Mouse (Mus musculus): Measurements from ENCODE around the gene AC109138.7. TPM values are rescaled to one million over a fixed set of nuclear protein-coding genes. Genes with fewer than 3 reads are reported as not detected.

The AC109138.7 gene
- total and polyA plus RNA-seq, 3 experiments = not detected

DNA sequence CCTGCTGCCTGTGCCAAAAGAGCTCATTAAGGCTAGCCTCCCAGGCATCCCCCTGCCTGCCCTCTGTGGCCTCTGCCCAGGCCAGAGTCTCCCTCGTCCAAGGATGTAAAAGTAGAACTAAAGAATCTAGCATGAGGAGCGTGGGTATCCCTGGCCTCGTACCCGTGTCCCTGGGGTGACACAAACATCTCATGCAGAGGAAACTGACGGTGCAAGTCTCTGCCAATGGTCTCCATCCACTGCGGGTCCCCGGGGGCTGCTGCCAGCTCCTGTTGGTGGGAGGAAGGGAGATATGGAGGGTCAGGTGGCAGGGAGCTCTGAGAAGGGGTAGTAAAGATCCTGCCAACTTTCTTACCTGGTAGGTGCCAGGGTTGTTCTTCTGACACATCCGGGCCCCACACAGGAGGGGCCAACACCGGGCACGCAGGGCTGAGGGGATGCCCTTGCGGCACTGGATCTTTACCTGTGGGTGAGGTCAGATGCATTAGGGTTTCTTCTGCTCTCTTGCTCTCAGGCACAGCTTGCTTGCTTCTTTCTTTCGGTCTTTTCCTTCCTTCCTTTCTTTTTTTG lies 25.0 kb upstream of the AC109138.7 start:
- Histone ChIP-seq H3K9me3 (replicated peaks; ENCODE audit: low read length) (no peaks in the 10 kb centered on the region), H3K27me3 (replicated peaks) (no peaks in the 10 kb centered on the region), H3K4me2 (ENCODE audit: insufficient read depth, low read depth, poor library complexity, severe bottlenecking) (peak overlapping the region; percentile 37), H3K79me2 (replicated peaks; ENCODE audit: control insufficient read depth, extremely low read depth, insufficient read depth, poor library complexity, severe bottlenecking) (peaks cover 41% of the 10 kb centered on the region), H3K4me3 (replicated peaks in 1 of 3; ENCODE audit: low read depth in 2 of 3, low read length in 2 of 3, poor library complexity in 1 of 3) (peak overlapping the region; percentile 20 to 86 (median 33)), H3K4me1 (ENCODE audit: control insufficient read depth in 1 of 2, insufficient read depth in 2 of 2) (peaks cover 26 to 67% of the 10 kb centered on the region in 2 experiments), H3K27ac (ENCODE audit: insufficient read depth, low read depth) (peak overlapping the region; percentile 1; the same call in 1 of the 2 replicates), H3K9ac (ENCODE audit: insufficient read depth, low read depth) (peak overlapping the region; percentile 34; the same call in 1 of the 2 replicates), H3K36me3 (replicated peaks in 1 of 2; ENCODE audit: control insufficient read depth in 1 of 2, insufficient read depth in 1 of 2, low read length in 1 of 2) (peaks cover 48 to 63% of the 10 kb centered on the region in 2 experiments)
- no peak for DNase-seq (ENCODE audit: extremely low read depth)
- TF ChIP-seq MAX (IDR thresholded peaks at IDR 0.05; ENCODE audit: low read length) (no peak), GABPA (IDR thresholded peaks at IDR 0.05; ENCODE audit: insufficient replicate concordance, low read depth, low read length) (no peak), USF1 (IDR thresholded peaks at IDR 0.05; ENCODE audit: low read depth, low read length) (no peak), JUND (conservative IDR thresholded peaks at IDR 0.05; ENCODE audit: low read depth, low read length) (no peak), ELF1 (IDR thresholded peaks at IDR 0.05; ENCODE audit: low read depth, low read length) (no peak), MAFK (IDR thresholded peaks at IDR 0.05; ENCODE audit: insufficient replicate concordance, low read length) (no peak), SIN3A (IDR thresholded peaks at IDR 0.05; ENCODE audit: low read length) (no peak), ZC3H11A (IDR thresholded peaks at IDR 0.05; ENCODE audit: low read depth, low read length) (no peak), USF2 (conservative IDR thresholded peaks at IDR 0.05; ENCODE audit: low read depth, low read length) (no peak), CTCF (conservative IDR thresholded peaks at IDR 0.05 in 1 of 2, IDR thresholded peaks at IDR 0.05 in 1 of 2; ENCODE audit: low read depth in 2 of 2, low read length in 2 of 2) (no peak), BHLHE40 (IDR thresholded peaks at IDR 0.05; ENCODE audit: low read depth, low read length) (no peak), CHD1 (IDR thresholded peaks at IDR 0.05; ENCODE audit: low read depth, low read length) (no peak), HCFC1 (IDR thresholded peaks at IDR 0.05; ENCODE audit: low read depth, low read length) (no peak), JUN (IDR thresholded peaks at IDR 0.05; ENCODE audit: insufficient read depth, low read depth, low read length) (no peak), SMC3 (IDR thresholded peaks at IDR 0.05; ENCODE audit: low read depth, low read length) (no peak), ZKSCAN1 (IDR thresholded peaks at IDR 0.05; ENCODE audit: borderline replicate concordance, low read depth, low read length) (no peak), ZNF384 (IDR thresholded peaks at IDR 0.05; ENCODE audit: low read depth, low read length) (no peak), KAT2A (IDR thresholded peaks at IDR 0.05; ENCODE audit: insufficient replicate concordance, low read length) (no peak), NELFE (IDR thresholded peaks at IDR 0.05; ENCODE audit: low read depth, low read length) (no peak), CHD2 (IDR thresholded peaks at IDR 0.05; ENCODE audit: low read length) (no peak)
- dilution Hi-C loops (cut with MboI; ENCODE audit: extremely low pct_ligation_motif_present, extremely low pct_unique_long_range_greater_than_20kb, low sequenced_read_pairs) = no loop called here
- in situ Hi-C loops (cut with MboI; ENCODE audit: low pct_ligation_motif_present, low pct_unique_long_range_greater_than_20kb, low sequenced_read_pairs) = no loop called here

GRCm38 (mm10) chr19:4190831-4191334 lies 23.3 kb upstream of the AC109138.7 start, which contains the start of gene Tbc1d10c:
Tbc1d10c (minus strand) TSS chr19:4191284.
- DNase-seq (ENCODE audit: extremely low read depth) = peak; percentile 88
- peak within 1 kb of the TSS; percentile 82 for H3K27ac ChIP-seq (ENCODE audit: insufficient read depth, low read depth)
- H3K27me3 ChIP-seq (replicated peaks) = no peaks in the 10 kb centered on the region
- in situ Hi-C loops (cut with MboI; ENCODE audit: low pct_ligation_motif_present, low pct_unique_long_range_greater_than_20kb, low sequenced_read_pairs) (no loop called here), dilution Hi-C loops (cut with MboI; ENCODE audit: extremely low pct_ligation_motif_present, extremely low pct_unique_long_range_greater_than_20kb, low sequenced_read_pairs) (no loop called here)
- H3K4me1 ChIP-seq (ENCODE audit: control insufficient read depth in 1 of 2, insufficient read depth in 2 of 2) = peaks cover 19 to 65% of the 10 kb centered on the region in 2 experiments
- peaks cover 46% of the 10 kb centered on the region for H3K79me2 ChIP-seq (replicated peaks; ENCODE audit: control insufficient read depth, extremely low read depth, insufficient read depth, poor library complexity, severe bottlenecking)
- peak within 1 kb of the TSS; percentile 74 for H3K9ac ChIP-seq (ENCODE audit: insufficient read depth, low read depth)
- no peaks in the 10 kb centered on the region for H3K9me3 ChIP-seq (replicated peaks; ENCODE audit: low read length)
- peak within 1 kb of the TSS; percentile 70 for H3K4me2 ChIP-seq (ENCODE audit: insufficient read depth, low read depth, poor library complexity, severe bottlenecking)
- H3K36me3 ChIP-seq (replicated peaks in 1 of 2; ENCODE audit: control insufficient read depth in 1 of 2, insufficient read depth in 1 of 2, low read length in 1 of 2) = peaks cover 48 to 63% of the 10 kb centered on the region in 2 experiments
- H3K4me3 ChIP-seq (replicated peaks in 1 of 3; ENCODE audit: low read depth in 2 of 3, low read length in 2 of 3, poor library complexity in 1 of 3) = peak within 1 kb of the TSS; percentile 86 to 89 (median 87)
- TF ChIP-seq PAX5 (IDR thresholded peaks at IDR 0.05; ENCODE audit: low read length) = no peak
- peak; percentile 69; the same call in 1 of the 2 replicates for TF ChIP-seq TCF12 (IDR thresholded peaks at IDR 0.05; ENCODE audit: low read depth, low read length)
- TF ChIP-seq RCOR1 (conservative IDR thresholded peaks at IDR 0.05; ENCODE audit: low read depth, low read length) = no peak
- peak; percentile 80; the same call in 1 of the 2 replicates for TF ChIP-seq SIN3A (IDR thresholded peaks at IDR 0.05; ENCODE audit: low read length)
- peak; percentile 69 for TF ChIP-seq MEF2A (IDR thresholded peaks at IDR 0.05; ENCODE audit: borderline replicate concordance, low read depth, low read length)
- TF ChIP-seq HCFC1 (IDR thresholded peaks at IDR 0.05; ENCODE audit: low read depth, low read length) = peak; percentile 30; the same call in 1 of the 2 replicates
- TF ChIP-seq POLR2A (IDR thresholded peaks at IDR 0.05; ENCODE audit: low read depth, low read length) = peak; percentile 63
- TF ChIP-seq IRF4 (IDR thresholded peaks at IDR 0.05; ENCODE audit: low read depth, low read length) = peak; percentile 93
- peak; percentile 24; the same call in 1 of the 2 replicates for TF ChIP-seq BHLHE40 (IDR thresholded peaks at IDR 0.05; ENCODE audit: low read depth, low read length)
- no peak for TF ChIP-seq JUND (conservative IDR thresholded peaks at IDR 0.05; ENCODE audit: low read depth, low read length)
- TF ChIP-seq MXI1 (IDR thresholded peaks at IDR 0.05; ENCODE audit: low read depth, low read length) = peak; percentile 99
- TF ChIP-seq ELF1 (IDR thresholded peaks at IDR 0.05; ENCODE audit: low read depth, low read length) = peak; percentile 81
- TF ChIP-seq POLR2AphosphoS2 (IDR thresholded peaks at IDR 0.05; ENCODE audit: low read depth, low read length) = no peak
- TF ChIP-seq CTCF (conservative IDR thresholded peaks at IDR 0.05 in 1 of 2, IDR thresholded peaks at IDR 0.05 in 1 of 2; ENCODE audit: low read depth in 2 of 2, low read length in 2 of 2) = no peak
- TF ChIP-seq ZNF384 (IDR thresholded peaks at IDR 0.05; ENCODE audit: low read depth, low read length) = no peak; the same call in 1 of the 2 replicates
- TF ChIP-seq ETS1 (conservative IDR thresholded peaks at IDR 0.05; ENCODE audit: low read depth, low read length) = peak; percentile 47; the same call in 1 of the 2 replicates
- TF ChIP-seq ZKSCAN1 (IDR thresholded peaks at IDR 0.05; ENCODE audit: borderline replicate concordance, low read depth, low read length) = no peak
- TF ChIP-seq MYC (IDR thresholded peaks at IDR 0.05; ENCODE audit: low read depth, low read length) = no peak
- peak; percentile 80 for TF ChIP-seq EP300 (IDR thresholded peaks at IDR 0.05; ENCODE audit: low read length)
